Mouse (Mus musculus) C2C12 (cell line): ENCODE results near the gene Spty2d1. TPM values are rescaled to one million over a fixed set of nuclear protein-coding genes. Genes with fewer than 3 reads are reported as not detected.
A peak's percentile ranks its signal among the peaks of the same experiment; 100 is the strongest.
"Not testable (repeated sequence)": the region's sequence is repeated elsewhere in the genome, so short reads cannot be mapped to it uniquely, and the experiment has no call there.

Experiments
- H3K27me3 ChIP-seq: one replicate; pipeline ENCODE4 v1.6.1; 2011; ENCODE audit not compliant: control insufficient read depth, insufficient read depth, insufficient read length
- H3K36me3 ChIP-seq: one replicate; pipeline ENCODE4 v1.6.1; 2011; ENCODE audit not compliant: control insufficient read depth, insufficient read depth
- H3K4me3 ChIP-seq: one replicate; pipeline ENCODE4 v1.5.1; 2011; ENCODE audit warnings: mild to moderate bottlenecking, control low read depth; ENCODE audit not compliant: poor library complexity, insufficient read depth, severe bottlenecking
- H3K79me2 ChIP-seq: one replicate; pipeline ENCODE4 v1.6.1; 2011; ENCODE audit not compliant: control insufficient read depth, insufficient read depth
- H3K79me3 ChIP-seq: one replicate; pipeline ENCODE4 v1.6.1; 2011; ENCODE audit warnings: low read depth, control low read depth
- H3ac ChIP-seq: one replicate; pipeline ENCODE3; 2011; ENCODE audit warnings: low read depth; ENCODE audit not compliant: control insufficient read depth, insufficient read length
- CEBPB ChIP-seq: IDR thresholded peaks from one replicate; pipeline ENCODE4 v1.6.1; 2011; ENCODE audit warnings: low read depth, mild to moderate bottlenecking, control low read depth, moderate library complexity
- CTCF ChIP-seq: IDR thresholded peaks from one replicate; pipeline ENCODE4 v1.5.1; 2011; ENCODE audit not compliant: control insufficient read depth, insufficient read depth, insufficient read length
- FOSL1 ChIP-seq: IDR thresholded peaks from one replicate; pipeline ENCODE4 v1.8.0; 2011; ENCODE audit warnings: mild to moderate bottlenecking, low read length; ENCODE audit not compliant: poor library complexity, insufficient read depth, severe bottlenecking
- MAX ChIP-seq: IDR thresholded peaks from one replicate; pipeline ENCODE4 v1.6.1; 2011; ENCODE audit warnings: mild to moderate bottlenecking, control low read depth
- MYOD1 ChIP-seq: IDR thresholded peaks from one replicate; pipeline ENCODE4 v1.6.1; 2011; ENCODE audit warnings: low read depth; ENCODE audit not compliant: control insufficient read depth, insufficient read length
- MYOG ChIP-seq: IDR thresholded peaks from one replicate; pipeline ENCODE4 v1.6.1; 2011; ENCODE audit not compliant: control insufficient read depth, insufficient read length; ENCODE audit errors: extremely low read depth
- USF1 ChIP-seq: IDR thresholded peaks from one replicate; pipeline ENCODE4 v1.6.1; 2011; ENCODE audit warnings: low read depth, mild to moderate bottlenecking, control low read depth, moderate library complexity
- polyA plus RNA-seq: library from polyadenylated mRNA; unstranded; fragments of >200 nt; fragmentation: generic; extraction: Trizol; gene quantifications from one replicate; pipeline ENCODE4 v1.2.1, GENCODE M21; 2012; ENCODE audit warnings: missing spikeins

The Spty2d1 gene
- polyA plus RNA-seq, 1 experiment: 5.3 TPM

- H3K27me3 ChIP-seq, H3K36me3 ChIP-seq, H3K79me3 ChIP-seq, H3ac ChIP-seq, H3K79me2 ChIP-seq, H3K4me3 ChIP-seq: not testable (repeated sequence)
- TF ChIP-seq MYOD1: peak; percentile 75
These were observed 18.7 kb upstream of the Spty2d1 start for GRCm38 (mm10) chr7:47026899-47027298.

- Histone ChIP-seq H3K27me3 (no peaks in the 10 kb centered on the region), H3K4me3 (no peak overlapping the region), H3ac (no peak overlapping the region), H3K79me3 (no peaks in the 10 kb centered on the region), H3K36me3 (no peaks in the 10 kb centered on the region), H3K79me2 (no peaks in the 10 kb centered on the region)
- TF ChIP-seq MAX: no peak
- TF ChIP-seq CEBPB: no peak
- TF ChIP-seq MYOD1: no peak
- TF ChIP-seq USF1: no peak
These were observed 17.2 kb upstream of the Spty2d1 start for GRCm38 (mm10) chr7:47025429-47025828.

GRCm38 (mm10) chr7:47024454-47024853 lies 16.2 kb upstream of the Spty2d1 start:
- Histone ChIP-seq H3K79me2 (no peaks in the 10 kb centered on the region), H3ac (no peak overlapping the region), H3K79me3 (no peaks in the 10 kb centered on the region), H3K27me3 (no peaks in the 10 kb centered on the region), H3K4me3 (no peak overlapping the region), H3K36me3 (no peaks in the 10 kb centered on the region)
- no peak for TF ChIP-seq FOSL1
- TF ChIP-seq MYOG: no peak
- no peak for TF ChIP-seq MYOD1
- TF ChIP-seq CEBPB: no peak
- no peak for TF ChIP-seq MAX
- TF ChIP-seq CTCF: no peak
- TF ChIP-seq USF1: no peak

- Histone ChIP-seq H3K79me3 (no peaks in the 10 kb centered on the region), H3K36me3 (no peaks in the 10 kb centered on the region), H3K79me2 (no peaks in the 10 kb centered on the region), H3K27me3 (no peaks in the 10 kb centered on the region), H3ac (no peak overlapping the region), H3K4me3 (no peak overlapping the region)
- TF ChIP-seq USF1 (no peak), CEBPB (no peak), MYOG (no peak), MYOD1 (no peak), MAX (no peak), CTCF (peak; percentile 51)
These were observed 15.3 kb upstream of the Spty2d1 start for GRCm38 (mm10) chr7:47023530-47023929.

- H3K36me3 ChIP-seq: no peaks in the 10 kb centered on the region
- TF ChIP-seq CEBPB (no peak), USF1 (peak; percentile 2)
- no peaks in the 10 kb centered on the region for H3K79me2 ChIP-seq
- no peaks in the 10 kb centered on the region for H3K79me3 ChIP-seq
- no peak overlapping the region for H3K4me3 ChIP-seq
- no peaks in the 10 kb centered on the region for H3K27me3 ChIP-seq
- H3ac ChIP-seq: no peak overlapping the region
These were observed 14.3 kb upstream of the Spty2d1 start for GRCm38 (mm10) chr7:47022482-47022881.

GRCm38 (mm10) chr7:47020956-47021355 lies 12.7 kb upstream of the Spty2d1 start:
- no peak for TF ChIP-seq MYOG
- Histone ChIP-seq H3K4me3 (no peak overlapping the region), H3K79me2 (no peaks in the 10 kb centered on the region), H3K27me3 (no peaks in the 10 kb centered on the region), H3K36me3 (no peaks in the 10 kb centered on the region), H3ac (no peak overlapping the region), H3K79me3 (no peaks in the 10 kb centered on the region)

GRCm38 (mm10) chr7:47019641-47020040 lies 11.4 kb upstream of the Spty2d1 start:
- Histone ChIP-seq H3K27me3 (no peaks in the 10 kb centered on the region), H3K36me3 (no peaks in the 10 kb centered on the region), H3ac (no peak overlapping the region), H3K79me2 (no peaks in the 10 kb centered on the region), H3K79me3 (no peaks in the 10 kb centered on the region), H3K4me3 (no peak overlapping the region)
- TF ChIP-seq CEBPB (no peak), USF1 (no peak), MYOD1 (no peak), MYOG (no peak), MAX (no peak), CTCF (no peak), FOSL1 (no peak)
